Mouse (Mus musculus) olfactory bulb, adult 2 months (tissue): ENCODE results near the gene Dlg2.

Source experiments
- CTCF ChIP-seq: fragments of 200-500 bp; IDR thresholded peaks from 2 replicates; pipeline ENCODE4 v1.5.1; 2012; ENCODE audit warnings: low read depth, mild to moderate bottlenecking, low read length, moderate library complexity; ENCODE audit not compliant: insufficient read depth
- POLR2A ChIP-seq: fragments of 200-500 bp; IDR thresholded peaks from 2 replicates; pipeline ENCODE4 v1.6.1; 2012; ENCODE audit warnings: mild to moderate bottlenecking, low read depth, low read length, moderate library complexity; ENCODE audit not compliant: insufficient read depth

- TF ChIP-seq CTCF (no peak), POLR2A (no peak)
Measured at GRCm38 (mm10) chr7:92140051-92140817, 1663.8 kb downstream of the Dlg2 start.
